Mouse (Mus musculus) heart, postnatal 0 days (tissue): ENCODE data around the gene 1700028K03Rik.

ENCODE experiments used
- CTCF ChIP-seq: IDR thresholded peaks from 2 replicates; pipeline ENCODE4 v1.5.1; 2016; ENCODE audit warnings: antibody characterized with exemption, control low read depth, low read depth
- EP300 ChIP-seq: IDR thresholded peaks from 2 replicates; pipeline ENCODE4 v1.6.1; 2016; ENCODE audit warnings: antibody characterized with exemption, low read depth

- TF ChIP-seq CTCF (no peak), EP300 (no peak)
Observed at GRCm38 (mm10) chr5:107494759-107495158, 39.8 kb upstream of the 1700028K03Rik start.
